Mouse (Mus musculus): ENCODE measurements around the gene Macrod1. TPM values are rescaled to one million over a fixed set of nuclear protein-coding genes. Genes with fewer than 3 reads are reported as not detected.

The Macrod1 gene
- polyA plus RNA-seq, 1 experiment, result 13.4 TPM

DNA sequence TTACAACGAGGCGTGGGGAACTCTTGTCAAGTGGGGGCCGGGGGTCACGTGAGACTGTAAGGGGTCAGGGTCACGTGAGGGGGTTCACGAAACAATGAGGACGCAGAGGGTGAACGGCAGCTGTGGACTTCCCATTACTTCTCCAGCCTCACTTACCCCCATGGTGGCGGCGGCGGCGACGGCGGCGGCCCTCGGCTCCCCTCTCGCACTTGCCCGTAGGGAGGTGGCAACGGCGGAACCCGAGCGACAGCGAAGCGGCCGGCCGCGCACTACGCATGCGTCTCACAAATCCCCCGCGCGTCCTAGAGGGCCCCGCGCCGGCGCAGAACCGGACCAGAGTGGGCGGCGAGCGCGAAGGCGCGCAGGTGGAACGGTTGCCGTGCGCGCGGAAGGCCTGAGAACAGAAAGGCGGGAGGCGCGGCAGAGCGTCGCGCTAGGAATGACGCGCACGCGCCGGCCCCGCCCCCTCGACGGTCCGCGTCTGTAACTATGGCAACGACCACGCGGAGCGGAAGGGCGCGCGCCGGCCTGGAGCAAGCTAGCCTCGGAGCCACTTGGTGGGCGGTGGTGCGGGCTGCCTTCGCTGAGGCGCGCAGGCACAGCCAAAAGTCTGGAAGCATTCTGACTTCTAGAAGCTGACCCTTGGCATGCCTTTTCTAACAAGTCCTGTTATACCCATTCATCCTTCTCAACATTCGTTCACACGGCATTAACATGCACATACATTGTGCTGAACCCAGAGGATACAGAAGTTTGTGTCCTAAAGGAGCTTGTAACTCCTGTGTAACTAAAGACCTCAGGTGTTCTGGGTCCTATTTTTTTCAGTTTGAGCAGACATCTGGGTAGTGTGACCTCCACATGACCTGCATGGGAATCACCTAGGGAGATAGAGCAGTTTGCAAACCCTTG, 184.4 kb downstream of the Macrod1 start, which contains the start of gene Naa40:
Naa40 (minus strand) TSS at position 402 of the 909 bp plus-strand sequence.
- peak; percentile 90 to 91 for DNase-seq (ENCODE audit: low read depth in 1 of 2, low spot score in 2 of 2)
- peak within 1 kb of the TSS; percentile 80 for H3K4me3 ChIP-seq (ENCODE audit: extremely low read depth, insufficient read depth, insufficient read length)
- H3K36me3 ChIP-seq (ENCODE audit: control insufficient read depth, insufficient read depth, low read length), result no peaks in the 10 kb centered on the region
- TF ChIP-seq POLR2A (IDR thresholded peaks at IDR 0.05; ENCODE audit: low read depth, low read length), result no peak
- no peak for TF ChIP-seq CTCF (IDR thresholded peaks at IDR 0.05; ENCODE audit: extremely low read depth, insufficient read depth, insufficient read length, insufficient replicate concordance)
- peak within 1 kb of the TSS; percentile 87 for H3K27ac ChIP-seq (ENCODE audit: insufficient read depth, low read length)
- peaks cover 5% of the 10 kb centered on the region for H3K4me1 ChIP-seq (ENCODE audit: control insufficient read depth, insufficient read depth, insufficient read length)
- H3K27me3 ChIP-seq (ENCODE audit: control insufficient read depth, insufficient read depth, low read length), result no peaks in the 10 kb centered on the region
- under 1% methylated on average over 80 of the region's 80 CpGs for WGBS

- H3K4me1 ChIP-seq (ENCODE audit: control insufficient read depth, insufficient read depth, insufficient read length), result no peaks in the 10 kb centered on the region; the same call in none of the 2 replicates
- DNase-seq (ENCODE audit: low read depth in 1 of 2, low spot score in 2 of 2), result no peak
- no peaks in the 10 kb centered on the region for H3K36me3 ChIP-seq (ENCODE audit: control insufficient read depth, insufficient read depth, low read length)
- WGBS, result 79% methylated on average over 3 of the region's 3 CpGs
- H3K27ac ChIP-seq (ENCODE audit: insufficient read depth, low read length), result no peak overlapping the region
- no peaks in the 10 kb centered on the region for H3K27me3 ChIP-seq (ENCODE audit: control insufficient read depth, insufficient read depth, low read length)
- TF ChIP-seq CTCF (IDR thresholded peaks at IDR 0.05; ENCODE audit: extremely low read depth, insufficient read depth, insufficient read length, insufficient replicate concordance) (no peak), POLR2A (IDR thresholded peaks at IDR 0.05; ENCODE audit: low read depth, low read length) (no peak)
- H3K4me3 ChIP-seq (ENCODE audit: extremely low read depth, insufficient read depth, insufficient read length), result no peak overlapping the region
These were observed 189.4 kb downstream of the Macrod1 start for GRCm38 (mm10) chr19:7246021-7246420.

Other genes with a start within 250 kb of the Macrod1 start
- gene Rps6ka4, start 216.2 kb upstream of the Macrod1 start, polyA plus RNA-seq (2012; rRNA removed), result 26.7 and 31.8 TPM in 2 replicates
- 82.5 and 106 TPM in 2 replicates for gene Ccdc88b, start 198.6 kb upstream of the Macrod1 start, polyA plus RNA-seq (2012; rRNA removed)
- gene Trmt112, start 147.1 kb upstream of the Macrod1 start, polyA plus RNA-seq (2012; rRNA removed), result 135 and 150 TPM in 2 replicates
- 54.6 and 59.4 TPM in 2 replicates for gene Prdx5, start 146.7 kb upstream of the Macrod1 start, polyA plus RNA-seq (2012; rRNA removed)
- gene Esrra, start 135.0 kb upstream of the Macrod1 start, polyA plus RNA-seq (2012; rRNA removed), result 48.4 and 53.7 TPM in 2 replicates
- 0.11 and 0.28 TPM in 2 replicates for gene Catsperz, start 131.4 kb upstream of the Macrod1 start, polyA plus RNA-seq (2012; rRNA removed)
- 0.04 and 0.11 TPM in 2 replicates for gene Kcnk4, start 122.3 kb upstream of the Macrod1 start, polyA plus RNA-seq (2012; rRNA removed)
- 24.9 and 32.5 TPM in 2 replicates for gene Bad, start 114.9 kb upstream of the Macrod1 start, polyA plus RNA-seq (2012; rRNA removed)
- 54.6 and 61.7 TPM in 2 replicates for gene Gpr137, start 114.3 kb upstream of the Macrod1 start, polyA plus RNA-seq (2012; rRNA removed)
- gene Ppp1r14b, start 81.8 kb upstream of the Macrod1 start, polyA plus RNA-seq (2012; rRNA removed), result 69.0 and 82.5 TPM in 2 replicates
- gene Plcb3, start 80.3 kb upstream of the Macrod1 start, polyA plus RNA-seq (2012; rRNA removed), result 31.5 and 31.7 TPM in 2 replicates
- gene Fkbp2, start 76.3 kb upstream of the Macrod1 start, polyA plus RNA-seq (2012; rRNA removed), result 22.1 and 26.2 TPM in 2 replicates
- gene Vegfb, start 69.2 kb upstream of the Macrod1 start, polyA plus RNA-seq (2012; rRNA removed), result 20.7 and 23.9 TPM in 2 replicates
- gene Dnajc4, start 64.2 kb upstream of the Macrod1 start, polyA plus RNA-seq (2012; rRNA removed), result 24.1 and 25.3 TPM in 2 replicates
- gene Nudt22, start 60.7 kb upstream of the Macrod1 start, polyA plus RNA-seq (2012; rRNA removed), result 19.4 and 26.5 TPM in 2 replicates
- 4.7 and 6.4 TPM in 2 replicates for gene Trpt1, start 60.7 kb upstream of the Macrod1 start, polyA plus RNA-seq (2012; rRNA removed)
- gene Fermt3, start 37.3 kb upstream of the Macrod1 start, polyA plus RNA-seq (2012; rRNA removed), result 194 and 240 TPM in 2 replicates
- gene Stip1, start 16.8 kb upstream of the Macrod1 start, polyA plus RNA-seq (2012; rRNA removed), result 27.4 and 31.3 TPM in 2 replicates
- 0.14 and 0.16 TPM in 2 replicates for gene Flrt1, start 48.9 kb downstream of the Macrod1 start, polyA plus RNA-seq (2012; rRNA removed)
- gene Otub1, start 149.5 kb downstream of the Macrod1 start, polyA plus RNA-seq (2012; rRNA removed), result 64.3 and 81.9 TPM in 2 replicates
- 636 and 1,081 TPM in 2 replicates for gene Cox8a, start 160.8 kb downstream of the Macrod1 start, polyA plus RNA-seq (2012; rRNA removed)
- gene Naa40, start 184.4 kb downstream of the Macrod1 start, polyA plus RNA-seq (2012; rRNA removed), result 20.5 and 25.1 TPM in 2 replicates
- gene Rcor2, start 210.5 kb downstream of the Macrod1 start, polyA plus RNA-seq (2012; rRNA removed), result 1.8 and 3.5 TPM in 2 replicates

All from spleen, adult 2 months (tissue).